Mouse (Mus musculus) G1E-ER4 (cell line): ENCODE results near the gene Kremen1. TPM values are rescaled to one million over a fixed set of nuclear protein-coding genes. Genes with fewer than 3 reads are reported as not detected.

Experiments used
- GATA1 ChIP-seq: IDR thresholded peaks from one replicate; pipeline ENCODE4 v1.8.0; 2012; ENCODE audit warnings: low read length, inconsistent platforms
- polyA plus RNA-seq: library from polyadenylated mRNA; stranded (reverse); fragments of >175 nt; gene quantifications from 2 replicates; pipeline ENCODE4 v1.2.3, GENCODE M21; 2012

Gene Kremen1
- polyA plus RNA-seq, 1 experiment: 1.1 TPM

DNA sequence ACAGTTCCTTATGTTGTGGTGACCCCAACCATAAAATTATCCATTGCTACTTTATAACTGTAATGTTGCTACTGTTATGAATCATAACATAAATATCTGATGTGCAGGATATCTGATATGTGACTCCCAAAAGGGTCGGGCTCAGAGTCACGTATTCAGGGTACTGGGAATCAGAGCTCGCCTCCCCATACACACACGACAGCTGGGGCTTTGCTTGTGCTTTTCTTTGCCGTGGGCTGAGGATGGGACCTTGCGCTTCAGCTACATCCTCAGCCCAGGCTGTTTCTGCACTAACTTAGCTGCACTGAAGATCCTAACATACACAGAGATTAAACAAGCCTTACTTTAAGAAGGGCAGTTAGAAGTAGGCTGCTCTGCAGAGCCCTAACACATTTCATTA lies 10.2 kb downstream of the Kremen1 start:
- no peak for TF ChIP-seq GATA1

- no peak for TF ChIP-seq GATA1
Measured at GRCm38 (mm10) chr11:5248200-5248599, 13.2 kb downstream of the Kremen1 start.

DNA sequence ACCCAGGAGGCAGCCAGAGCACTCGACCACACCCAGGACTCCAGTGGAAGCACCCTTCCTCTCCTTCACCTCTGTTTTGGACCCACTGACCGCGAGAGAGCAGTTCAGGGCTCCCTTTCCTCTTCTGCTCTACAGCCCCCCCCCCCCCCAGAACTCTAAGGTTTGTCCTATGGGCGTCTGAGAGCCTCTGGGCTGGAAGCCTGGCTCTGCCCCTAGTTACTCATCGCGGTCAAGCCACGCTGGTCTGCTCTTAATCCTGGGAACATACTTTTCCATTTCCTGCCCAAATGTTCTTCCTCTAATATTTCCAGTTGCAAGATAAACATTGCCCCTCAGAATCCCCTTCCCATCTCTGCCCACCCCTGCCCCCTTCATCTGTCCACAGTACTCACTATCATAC lies 15.9 kb downstream of the Kremen1 start:
- no peak for TF ChIP-seq GATA1

DNA sequence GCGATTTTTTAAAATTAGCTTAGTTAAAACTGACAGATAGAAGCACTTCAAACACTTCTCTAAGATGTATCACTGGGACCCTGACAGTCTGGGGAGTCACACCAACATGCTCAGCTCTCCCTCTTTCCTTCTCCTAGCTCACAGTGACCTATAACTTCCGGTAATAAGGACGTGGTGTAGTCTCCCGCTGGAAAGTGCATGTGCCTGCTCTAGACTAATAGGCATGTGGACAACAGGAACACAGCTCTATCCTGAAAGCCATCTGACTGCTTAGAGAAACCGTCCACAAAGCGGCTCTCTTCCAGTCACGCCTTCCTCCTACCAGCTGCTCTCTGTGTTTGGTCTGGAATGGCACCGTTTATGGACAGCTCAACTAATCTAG lies 16.6 kb downstream of the Kremen1 start:
- TF ChIP-seq GATA1: no peak

- no peak for TF ChIP-seq GATA1
Measured at GRCm38 (mm10) chr11:5243812-5244748, 17.3 kb downstream of the Kremen1 start.

- no peak for TF ChIP-seq GATA1
Measured at GRCm38 (mm10) chr11:5243208-5243607, 18.1 kb downstream of the Kremen1 start.

DNA sequence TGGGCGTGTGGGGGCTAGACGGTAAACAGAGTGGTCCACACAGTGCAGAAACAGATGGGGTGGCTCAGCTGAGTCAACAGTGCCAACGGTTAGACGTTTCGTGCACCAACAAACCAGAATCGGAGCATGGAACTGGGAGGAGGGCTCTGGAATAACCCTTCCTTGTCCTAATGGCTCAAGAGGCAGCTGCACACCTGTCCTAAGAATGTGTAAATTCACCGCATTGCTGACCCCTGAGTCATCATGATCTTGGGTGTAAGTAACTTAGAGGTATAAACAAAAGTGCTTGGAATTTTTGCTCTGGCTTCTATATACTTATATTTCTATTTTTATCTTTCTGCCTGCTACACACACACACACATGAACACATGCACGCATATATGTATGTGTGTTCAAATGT lies 19.2 kb downstream of the Kremen1 start:
- no peak for TF ChIP-seq GATA1

DNA sequence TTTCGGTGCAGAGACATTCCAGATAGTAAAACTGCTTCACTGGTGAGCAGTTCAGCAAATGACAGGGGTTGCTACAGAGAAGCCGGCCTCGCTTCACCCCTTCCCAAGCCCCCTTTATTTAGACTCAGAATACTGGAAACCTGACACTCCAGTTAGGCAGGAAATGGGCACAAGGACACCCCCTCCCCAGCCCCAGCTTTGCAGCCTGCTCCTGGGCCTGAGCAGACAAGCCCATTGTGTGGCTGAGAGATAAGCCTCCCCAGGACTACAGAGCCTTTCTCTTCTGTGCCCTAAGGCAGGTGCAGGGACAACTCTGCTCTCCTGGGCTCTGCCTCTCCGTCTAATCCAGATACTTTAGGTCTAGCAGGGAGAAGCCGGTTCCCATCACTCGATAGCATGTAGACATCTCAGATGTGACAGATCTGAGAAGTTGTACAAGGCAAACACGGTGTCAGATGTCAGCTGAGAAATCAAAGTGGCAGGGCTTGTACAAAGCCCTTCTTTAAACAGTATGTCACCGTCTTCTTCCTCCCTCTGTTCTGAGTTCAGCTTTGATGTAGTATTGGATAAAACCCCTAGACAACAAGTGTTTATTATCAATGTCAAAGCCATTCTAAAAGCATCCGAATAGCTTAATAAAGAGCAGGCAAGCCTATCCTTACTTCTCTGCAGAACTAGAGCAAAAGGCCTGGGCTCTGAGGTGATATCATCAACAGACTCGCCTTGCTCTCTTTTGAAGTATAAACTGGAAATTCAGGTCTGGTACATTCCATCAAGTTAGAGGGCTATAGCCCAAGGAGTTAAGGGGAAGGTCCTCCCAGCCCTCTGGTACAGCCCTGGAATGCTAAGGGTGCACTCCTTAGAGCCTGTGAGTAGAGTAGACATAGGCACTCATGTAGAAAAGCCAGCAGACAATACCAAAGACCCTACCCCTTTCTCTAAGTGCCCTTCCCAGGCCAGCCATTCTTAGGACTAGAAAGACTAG lies 21.4 kb downstream of the Kremen1 start:
- TF ChIP-seq GATA1: no peak

DNA sequence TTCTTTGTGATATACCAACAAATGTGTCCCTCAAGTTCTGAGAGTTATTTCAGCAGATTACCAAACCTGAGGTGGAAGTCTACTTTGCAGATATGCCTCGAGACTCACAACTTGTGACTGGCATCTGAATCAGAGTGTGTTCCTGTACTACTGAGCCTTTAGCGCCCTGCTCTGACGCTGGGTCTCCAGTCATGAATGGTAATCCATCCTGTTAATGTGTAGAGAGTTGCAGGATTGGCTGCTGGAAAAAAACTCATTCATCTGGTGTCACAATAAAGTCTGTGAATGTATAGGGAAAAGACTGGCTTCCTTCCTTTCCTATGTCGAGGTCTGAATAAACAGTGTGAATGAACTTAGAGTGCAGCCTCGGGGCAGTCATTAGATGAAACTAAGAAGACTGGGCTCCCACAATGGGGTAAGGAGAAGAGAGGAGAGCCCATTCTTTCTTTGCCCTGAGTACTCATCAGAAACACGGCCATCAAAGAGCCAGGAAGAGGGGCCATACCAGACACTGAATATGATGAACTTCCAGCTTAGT lies 41.4 kb downstream of the Kremen1 start:
- TF ChIP-seq GATA1: no peak

- TF ChIP-seq GATA1: no peak
Measured at GRCm38 (mm10) chr11:5219371-5219770, 42.0 kb downstream of the Kremen1 start.

- no peak for TF ChIP-seq GATA1
Measured at GRCm38 (mm10) chr11:5215401-5216187, 45.8 kb downstream of the Kremen1 start.

DNA sequence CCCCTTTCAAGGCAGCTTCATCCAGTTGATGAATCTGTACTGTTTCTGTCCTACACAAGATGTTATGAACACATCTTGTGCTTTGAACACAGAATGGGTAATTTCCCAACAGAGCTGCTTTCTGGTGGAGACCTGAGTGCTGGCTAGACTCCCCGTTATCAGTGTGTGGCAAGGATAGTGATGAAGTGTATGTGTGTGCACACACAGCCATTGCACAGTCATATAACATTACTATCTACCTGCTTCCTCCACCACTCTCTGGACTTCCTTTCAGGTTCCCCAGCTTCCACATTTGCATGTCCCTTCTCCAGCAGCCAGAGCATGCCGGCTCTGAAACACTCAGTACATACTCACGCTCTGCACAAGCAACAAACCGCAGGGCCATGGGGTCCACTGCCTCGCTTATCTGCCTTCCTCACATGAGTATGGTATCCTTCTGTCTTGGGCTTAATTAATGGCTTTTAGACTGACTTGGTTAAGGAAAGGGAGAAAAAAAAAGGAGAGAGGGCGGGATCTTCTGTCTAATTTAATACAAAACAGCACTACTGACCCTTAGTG lies 46.8 kb downstream of the Kremen1 start:
- TF ChIP-seq GATA1: no peak

DNA sequence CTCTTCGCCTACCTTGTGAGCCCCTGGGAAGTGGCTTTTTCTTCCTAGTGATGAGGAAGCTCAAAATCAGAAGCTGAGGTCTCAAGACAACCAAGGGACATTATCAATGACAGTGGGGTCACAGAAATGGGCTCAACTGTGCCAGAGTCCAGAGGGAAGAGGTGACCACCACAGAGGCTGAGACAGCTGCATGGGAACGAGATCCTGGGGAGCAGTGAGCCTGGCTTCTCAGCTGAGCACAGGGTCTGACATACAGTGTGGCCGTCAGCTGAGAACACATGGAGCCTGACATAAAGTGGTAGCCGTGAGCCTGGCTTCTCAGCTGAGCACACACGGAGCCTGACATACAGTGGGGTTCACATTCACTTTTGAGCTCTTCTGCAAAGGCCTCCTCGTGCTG lies 58.3 kb downstream of the Kremen1 start:
- TF ChIP-seq GATA1: no peak

DNA sequence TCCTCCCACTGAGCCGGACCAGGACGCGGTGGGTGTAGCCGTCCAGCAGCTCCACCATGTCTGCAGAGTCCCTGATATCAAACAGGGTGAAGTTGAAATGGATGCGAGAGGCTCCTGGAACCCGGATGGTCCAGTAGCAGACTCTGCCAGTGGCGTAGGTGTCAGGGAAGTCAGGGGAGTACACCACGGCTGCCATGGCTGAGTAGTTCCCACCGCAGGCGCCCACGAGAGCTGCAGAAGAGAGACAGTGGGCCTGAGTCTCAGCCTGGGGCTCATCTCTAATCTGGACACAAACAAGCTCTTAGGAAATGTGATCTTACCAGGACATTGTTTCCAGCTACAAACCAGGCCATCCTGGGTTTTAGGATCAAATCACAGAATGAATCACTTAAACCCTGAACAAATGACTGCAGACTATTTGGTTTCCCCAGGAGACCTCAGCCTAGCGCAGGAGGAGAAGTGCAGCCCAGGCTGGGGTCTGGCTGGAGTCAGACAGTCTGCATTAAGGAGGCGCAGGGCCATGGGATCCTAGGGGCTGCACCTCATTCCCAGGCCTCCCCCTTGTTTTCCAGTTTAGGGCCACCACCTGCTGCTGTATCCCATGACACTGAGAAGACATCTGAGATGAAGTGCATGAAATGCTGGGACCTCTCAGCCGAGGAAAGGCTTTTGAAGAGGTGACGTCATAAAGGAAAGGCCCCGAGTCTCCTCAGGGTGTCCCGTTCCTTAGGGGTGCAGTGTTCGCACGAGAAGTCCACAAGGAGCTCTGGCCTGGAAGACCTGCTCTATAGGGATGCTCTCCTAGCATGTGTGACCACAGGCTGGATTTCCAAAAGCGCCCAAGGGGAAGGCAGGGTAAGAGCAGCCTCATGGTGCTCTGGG lies 59.3 kb downstream of the Kremen1 start:
- TF ChIP-seq GATA1: no peak

GRCm38 (mm10) chr11:5199879-5200278 lies 61.5 kb downstream of the Kremen1 start:
- no peak for TF ChIP-seq GATA1
